Mouse (Mus musculus): ENCODE data around the gene Slc25a22. TPM values are rescaled to one million over a fixed set of nuclear protein-coding genes. Genes with fewer than 3 reads are reported as not detected.

The Slc25a22 gene
- total RNA-seq, 2 experiments from 2014 or later: 253 to 262 TPM

DNA sequence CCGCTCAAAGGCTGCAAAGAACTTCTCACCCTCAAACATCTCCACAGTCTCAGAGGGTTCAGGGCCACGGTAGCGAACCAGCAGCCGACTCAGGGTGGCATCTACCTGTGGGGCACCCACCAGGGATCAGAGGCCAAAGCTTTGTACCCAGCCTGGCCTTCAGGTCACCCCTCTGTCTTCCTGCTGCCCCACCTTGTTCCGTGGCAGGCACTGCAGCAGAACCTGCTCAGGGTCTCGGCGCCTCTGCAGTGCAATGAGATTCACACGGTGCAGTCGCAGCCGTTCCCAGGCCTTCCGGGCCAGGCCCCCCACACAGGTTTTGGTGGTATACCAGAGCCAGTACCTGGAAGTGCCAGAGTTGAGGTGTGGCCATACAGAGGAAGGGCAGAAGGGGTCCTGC, 2.1 kb upstream of the Slc25a22 start:
- no peak for DNase-seq (ENCODE audit: extremely low spot score in 1 of 2, low spot score in 2 of 2)
- Histone ChIP-seq H3K4me3 (no peak overlapping the region), H3K27ac (no peak overlapping the region)
- TF ChIP-seq CTCF (IDR thresholded peaks at IDR 0.05): no peak
- intact Hi-C loops (cut with DNase I): no loop called here

DNA sequence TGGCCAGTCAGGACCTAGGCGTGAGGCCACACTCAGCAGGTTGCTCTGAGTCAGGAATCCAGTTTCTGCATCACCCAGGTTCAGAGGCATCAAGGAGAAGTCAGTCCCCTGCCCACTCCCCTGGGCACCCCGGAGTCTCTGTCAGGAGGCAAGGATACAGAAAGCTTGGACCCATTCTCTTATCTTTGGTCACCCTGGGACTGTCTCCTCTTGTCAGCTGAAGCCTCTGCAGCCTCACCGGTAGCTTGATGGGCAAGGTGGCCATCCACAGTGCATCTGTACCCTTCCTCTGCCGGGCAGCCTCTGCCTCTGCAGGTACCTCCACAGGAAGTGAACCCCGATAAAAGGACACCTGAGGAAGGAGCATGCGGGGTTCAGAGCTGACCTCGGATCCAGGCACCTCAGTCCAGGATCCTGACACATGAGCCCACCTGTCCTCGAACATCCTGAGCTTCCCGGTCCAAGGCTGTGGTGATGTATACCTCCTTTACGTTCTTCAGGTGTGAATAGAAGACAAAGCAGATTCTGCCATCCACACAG, 1.5 kb upstream of the Slc25a22 start:
- no peak overlapping the region for H3K4me3 ChIP-seq
- no peak for TF ChIP-seq CTCF (IDR thresholded peaks at IDR 0.05)
- no peak overlapping the region for H3K27ac ChIP-seq
- no peak for DNase-seq (ENCODE audit: extremely low spot score in 1 of 2, low spot score in 2 of 2)
- intact Hi-C loops (cut with DNase I): no loop called here

DNA sequence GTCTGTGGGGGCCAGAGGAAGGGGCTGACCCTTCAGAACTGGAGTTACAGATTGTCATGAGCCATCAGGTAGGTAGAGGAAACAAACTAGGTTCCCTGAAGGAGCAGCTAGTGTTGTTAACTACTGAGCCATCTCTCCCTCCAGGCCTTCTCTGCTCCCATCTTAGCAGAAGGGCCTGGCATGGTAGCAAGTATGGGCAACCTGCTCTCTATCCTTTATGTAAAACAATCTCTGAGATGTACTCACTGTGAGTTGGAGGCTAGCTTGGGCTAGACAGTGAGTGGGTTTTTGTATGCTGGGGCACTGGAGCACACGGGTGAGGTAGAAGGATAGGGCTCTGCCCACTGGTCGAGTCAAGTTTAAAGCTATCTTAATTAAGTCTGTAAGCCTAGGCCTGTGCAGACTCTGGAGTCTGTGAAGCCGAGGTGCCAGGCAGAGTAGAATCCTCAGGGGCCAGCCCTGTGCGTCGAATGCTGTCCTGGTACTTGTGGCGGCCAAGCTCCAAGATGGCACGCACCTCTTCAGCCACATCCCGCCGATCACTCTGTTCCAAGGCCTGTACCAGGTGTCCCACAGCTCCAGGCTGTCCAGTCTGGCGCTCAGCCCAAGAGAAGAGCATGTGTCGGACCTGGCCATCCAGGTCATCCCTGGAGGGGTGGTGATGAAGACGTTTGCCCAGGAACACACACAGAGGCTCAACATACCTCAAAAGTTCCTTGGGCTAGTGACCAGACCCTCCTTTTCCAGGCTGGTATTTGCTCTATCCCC, 693 bp upstream of the Slc25a22 start:
- TF ChIP-seq CTCF (IDR thresholded peaks at IDR 0.05): no peak
- peak overlapping the region; percentile 94 for H3K27ac ChIP-seq

DNA sequence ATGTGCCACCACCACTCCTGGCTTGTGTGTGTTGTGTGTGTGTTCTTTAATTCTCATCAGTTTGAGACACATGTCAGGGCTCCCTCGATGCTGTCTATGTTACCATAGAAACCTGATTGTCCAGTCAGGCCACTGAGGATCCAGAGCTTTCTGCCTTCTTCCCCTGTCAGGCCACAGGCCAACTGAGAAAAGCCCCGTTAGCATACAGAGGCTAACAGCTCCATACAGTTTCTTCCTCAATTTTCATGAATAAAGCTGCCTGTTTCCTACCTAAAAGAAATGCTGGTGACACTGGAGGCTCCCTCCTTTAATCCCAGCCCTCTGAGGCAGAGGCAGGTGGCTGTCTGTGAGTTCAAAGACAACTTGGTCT, 1.2 kb downstream of the Slc25a22 start:
- intact Hi-C loops (cut with DNase I): no loop called here
- TF ChIP-seq CTCF (IDR thresholded peaks at IDR 0.05): no peak
- Histone ChIP-seq H3K4me3 (peak overlapping the region; percentile 81), H3K27ac (peak overlapping the region; percentile 94)
- no peak for DNase-seq (ENCODE audit: extremely low spot score in 1 of 2, low spot score in 2 of 2)

More for the DNA sequence above, 693 bp upstream of the Slc25a22 start:
- DNase-seq (ENCODE audit: extremely low spot score in 1 of 2, low spot score in 2 of 2): no peak
- intact Hi-C loops (cut with DNase I): no loop called here
- peak overlapping the region; percentile 81; the same call in 1 of the 2 replicates for H3K4me3 ChIP-seq

DNA sequence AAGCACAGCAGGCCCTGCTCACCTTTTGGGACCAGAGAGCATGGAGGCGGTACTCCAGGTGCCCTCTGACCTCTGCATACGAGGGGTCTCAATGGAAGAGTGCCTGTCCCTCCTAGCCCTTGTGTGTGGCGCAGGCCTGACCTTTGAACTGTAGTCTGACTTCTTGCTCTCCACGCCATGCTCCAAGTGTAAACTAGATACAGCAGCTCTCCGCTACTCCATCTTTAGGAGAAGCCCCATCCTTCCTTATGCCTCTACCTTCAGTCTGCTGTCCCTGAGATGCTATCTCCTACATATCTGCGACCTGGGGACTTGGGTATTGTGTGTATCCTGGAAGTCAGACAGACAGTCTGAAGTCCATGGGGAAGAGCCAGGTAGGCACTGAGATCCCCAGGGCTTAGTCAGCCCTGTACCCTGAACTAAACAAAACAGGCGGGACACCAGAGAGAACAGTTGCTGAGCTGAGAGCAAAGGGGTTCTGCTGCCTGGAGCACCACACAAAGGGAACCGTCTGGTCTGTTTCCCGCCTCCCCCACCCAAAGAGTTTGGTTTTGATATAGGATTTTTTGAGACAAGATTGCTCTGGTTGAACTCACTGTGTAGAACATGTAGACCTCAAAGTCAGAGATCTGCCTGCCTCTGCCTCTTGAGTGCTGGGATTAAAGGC, 1.7 kb downstream of the Slc25a22 start:
- H3K4me3 ChIP-seq: peak overlapping the region; percentile 62
- H3K27ac ChIP-seq: peak overlapping the region; percentile 94
- no peak for DNase-seq (ENCODE audit: extremely low spot score in 1 of 2, low spot score in 2 of 2)
- TF ChIP-seq CTCF (IDR thresholded peaks at IDR 0.05): no peak
- intact Hi-C loops (cut with DNase I): no loop called here

DNA sequence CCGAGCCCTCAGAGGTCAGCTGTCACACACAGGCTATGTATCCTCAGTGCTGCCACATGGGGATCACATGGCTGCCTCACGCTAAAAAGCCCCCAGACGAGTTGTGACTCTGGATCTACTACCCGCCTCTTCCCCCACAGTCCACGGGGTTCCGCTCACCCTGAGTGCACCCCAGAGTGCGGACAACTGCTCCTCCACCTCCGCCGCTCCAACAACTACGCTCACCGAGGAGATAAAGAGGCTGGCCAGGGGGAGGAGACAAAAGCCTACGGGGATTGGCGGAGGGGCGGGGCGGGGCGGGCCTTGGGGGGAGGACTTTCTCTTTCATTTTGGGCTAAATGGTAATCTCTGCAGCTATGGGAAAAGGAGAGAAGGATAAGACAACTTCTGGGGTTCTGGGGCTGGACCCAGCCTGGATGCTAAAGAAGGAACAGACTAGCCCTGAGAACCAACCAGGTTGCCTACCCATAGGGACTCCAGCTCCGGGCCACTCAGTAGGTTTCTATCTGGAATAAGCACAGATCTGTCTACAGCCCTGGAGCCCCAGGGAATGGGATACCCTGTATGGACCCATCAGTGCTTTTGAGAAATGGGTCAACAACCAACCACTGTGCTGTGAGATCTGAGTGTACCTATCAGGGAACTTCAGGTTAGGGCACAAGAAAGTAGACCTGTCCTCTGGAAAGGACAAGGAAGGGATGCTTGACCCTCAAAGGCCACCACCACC, 2.4 kb downstream of the Slc25a22 start:
- peak in 1 of 2 experiments; percentile 64 for DNase-seq (ENCODE audit: extremely low spot score in 1 of 2, low spot score in 2 of 2)

DNA sequence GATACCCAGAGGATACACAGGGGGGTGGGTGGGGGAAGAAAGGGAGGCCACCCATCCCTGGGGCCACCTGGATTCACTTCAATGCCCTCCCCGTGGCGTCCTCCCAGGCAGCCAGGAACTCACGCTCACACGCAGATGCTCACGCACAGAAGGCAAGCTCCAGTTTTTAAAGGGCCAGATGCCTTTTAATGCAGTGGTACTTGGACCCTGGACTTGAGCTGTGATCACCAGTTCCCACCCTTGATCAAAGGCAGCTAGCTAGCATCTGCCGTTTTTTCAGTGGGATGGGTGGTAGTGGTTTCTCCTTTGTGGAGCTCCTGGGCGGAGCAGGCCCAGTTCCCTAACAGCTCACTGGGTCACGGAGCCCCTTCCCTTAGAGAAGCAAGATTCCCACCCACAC, 3.2 kb downstream of the Slc25a22 start:
- intact Hi-C loops (cut with DNase I): no loop called here
- no peak for TF ChIP-seq CTCF (IDR thresholded peaks at IDR 0.05)
- Histone ChIP-seq H3K4me3 (peak overlapping the region; percentile 62), H3K27ac (peak overlapping the region; percentile 87)
- DNase-seq (ENCODE audit: extremely low spot score in 1 of 2, low spot score in 2 of 2): peak; percentile 59 to 63

More for the DNA sequence above, 2.4 kb downstream of the Slc25a22 start:
- intact Hi-C loops (cut with DNase I): no loop called here
- peak overlapping the region; percentile 62 for H3K4me3 ChIP-seq
- H3K27ac ChIP-seq: peak overlapping the region; percentile 87
- no peak for TF ChIP-seq CTCF (IDR thresholded peaks at IDR 0.05)

DNA sequence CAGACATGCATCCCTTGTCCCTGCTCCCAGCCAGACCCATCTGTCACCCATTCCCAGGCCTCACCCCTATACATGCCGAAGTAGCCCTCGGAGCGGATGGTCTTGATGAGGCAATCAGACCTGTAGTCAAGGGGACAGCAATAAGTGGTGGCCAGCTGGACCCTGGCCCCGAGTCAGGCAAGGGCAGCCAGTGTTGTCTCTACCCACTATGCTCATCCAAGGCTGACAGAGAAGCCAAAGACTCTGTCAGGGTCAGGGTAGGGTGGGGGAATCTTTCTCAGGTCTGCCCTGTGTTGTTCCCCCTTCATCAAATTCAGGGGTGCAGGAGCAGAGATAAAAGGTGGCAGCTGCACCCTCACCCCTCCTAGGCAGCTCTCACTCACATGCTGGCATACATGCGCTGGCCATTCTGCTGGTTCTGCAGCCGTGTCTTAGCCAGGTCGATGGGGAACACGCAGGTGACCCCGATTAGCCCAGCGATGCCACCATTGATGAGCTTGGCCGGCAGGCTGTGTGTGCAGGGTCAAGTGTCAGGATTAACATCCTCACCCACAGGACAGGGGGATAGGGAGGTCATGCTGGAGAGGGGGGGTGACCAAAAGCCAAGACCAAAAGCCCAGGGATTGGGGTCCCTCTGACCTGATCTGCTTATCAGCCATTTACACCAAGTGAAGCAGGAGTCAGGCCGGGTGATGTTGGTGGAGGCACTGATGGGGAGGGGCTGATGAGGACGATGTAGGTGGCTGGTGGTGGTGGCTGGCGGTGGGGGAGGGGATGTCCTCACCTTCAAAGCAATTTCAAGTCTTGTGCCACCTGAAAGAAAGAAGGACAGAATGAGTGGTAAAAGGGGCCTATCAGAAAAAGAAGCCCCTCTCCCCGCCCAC, 3.9 kb downstream of the Slc25a22 start:
- peak overlapping the region; percentile 87 for H3K27ac ChIP-seq
- H3K4me3 ChIP-seq: peak overlapping the region; percentile 62
- TF ChIP-seq CTCF (IDR thresholded peaks at IDR 0.05): no peak
- intact Hi-C loops (cut with DNase I): no loop called here
- DNase-seq (ENCODE audit: extremely low spot score in 1 of 2, low spot score in 2 of 2): no peak

DNA sequence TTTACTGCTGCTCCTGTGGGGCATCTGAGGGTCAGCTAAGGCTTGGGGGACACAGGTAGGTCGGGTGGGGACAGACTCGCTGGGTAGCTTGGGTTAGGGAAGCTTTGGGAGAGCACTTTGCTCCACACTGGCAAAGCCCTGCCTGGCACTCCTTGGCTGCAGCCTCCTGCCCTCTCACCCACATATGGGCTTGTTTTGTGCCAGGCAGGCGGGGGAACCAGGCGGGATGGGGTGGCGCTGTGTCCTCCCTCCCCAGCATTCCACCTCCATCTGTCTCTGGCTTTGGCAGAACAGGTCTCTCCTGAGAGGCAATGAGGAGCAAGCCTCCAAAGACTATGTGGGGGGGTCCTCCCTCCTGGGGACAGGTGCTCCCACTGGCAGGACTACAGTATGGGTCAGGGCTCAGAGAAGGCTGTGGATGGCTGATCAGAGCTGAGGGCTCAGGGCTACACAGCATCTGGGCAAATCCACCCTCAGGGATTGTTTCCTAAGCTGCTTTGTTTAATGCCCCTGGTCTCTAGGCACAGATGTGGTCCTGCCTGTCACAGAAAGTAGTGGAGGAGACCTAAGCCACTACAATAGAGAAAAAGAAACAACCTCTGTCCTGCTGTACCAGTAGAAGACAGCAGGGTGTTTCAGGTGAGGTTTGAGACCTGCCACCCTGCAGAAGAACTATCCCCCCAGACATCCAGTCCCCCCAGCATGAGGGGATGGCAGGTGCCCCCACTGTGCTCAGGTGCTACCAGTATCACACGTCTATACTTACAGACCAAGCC, 4.8 kb downstream of the Slc25a22 start:
- DNase-seq (ENCODE audit: extremely low spot score in 1 of 2, low spot score in 2 of 2): no peak
- Histone ChIP-seq H3K27ac (peak overlapping the region; percentile 87), H3K4me3 (peak overlapping the region; percentile 62)
- intact Hi-C loops (cut with DNase I): no loop called here
- no peak; the same call in 1 of the 2 replicates for TF ChIP-seq CTCF (IDR thresholded peaks at IDR 0.05)

DNA sequence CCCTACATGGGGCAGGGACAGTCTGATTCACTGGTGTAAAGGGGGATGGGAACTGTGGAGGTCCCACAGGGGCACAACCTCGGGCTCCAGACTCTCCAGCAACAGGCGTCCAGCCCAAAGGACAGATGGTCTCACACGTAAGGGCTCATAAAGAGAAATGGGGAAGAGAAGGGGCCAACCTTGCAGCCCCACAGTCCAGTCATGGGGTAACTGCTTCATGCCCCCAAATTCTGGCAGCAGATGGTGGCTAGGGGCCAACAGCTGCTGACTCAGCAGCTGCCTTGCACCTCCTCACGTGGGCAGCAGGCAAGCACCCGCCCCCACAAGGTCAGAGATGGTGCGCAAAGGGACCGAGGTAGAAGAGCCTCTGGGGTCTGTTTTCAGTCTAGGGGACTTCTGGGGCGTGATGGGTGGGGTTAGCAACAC, 5.5 kb downstream of the Slc25a22 start:
- no peak overlapping the region; the same call in 1 of the 2 replicates for H3K4me3 ChIP-seq
- peak overlapping the region; percentile 59; the same call in 1 of the 2 replicates for H3K27ac ChIP-seq
- intact Hi-C loops (cut with DNase I): no loop called here
- DNase-seq (ENCODE audit: extremely low spot score in 1 of 2, low spot score in 2 of 2): no peak
- no peak for TF ChIP-seq CTCF (IDR thresholded peaks at IDR 0.05)

Data from left cerebral cortex, adult 2 months (tissue).